In genomic region chr16:31638393-31638792, GRCm38 (mm10) we compare ENCODE assay signal across 9 mouse cellular contexts. TPM values are rescaled to one million over a fixed set of nuclear protein-coding genes. Genes with fewer than 3 reads are reported as not detected.
DNase-seq lines count a peak whose midpoint lies in the region; ATAC-seq and TF ChIP-seq lines count a peak whose summit lies in the region.
"Had no signal": no experiment of that assay in that cellular context is flagged by ENCODE, and none has a peak within 500 bp of the region (broad histone marks: within the 10 kb centered on the region; RNA-seq: fewer than 3 reads in every experiment).

No protein-coding gene starts in this region.

- no peak overlapping the region for H3K27ac ChIP-seq in embryonic facial prominence, embryonic 11.5 days (replicated peaks; ENCODE audit: low read depth, low read length)
- H3K27ac ChIP-seq in kidney, embryonic 14.5 days (ENCODE audit: low read depth, low read length): no peak overlapping the region
- H3K27ac ChIP-seq in forebrain, postnatal 0 days (ENCODE audit: low read depth, low read length): no peak overlapping the region
- H3K27ac ChIP-seq: liver, embryonic 12.5 days had no signal

- ATAC-seq in embryonic facial prominence, embryonic 11.5 days (replicated peaks; ENCODE audit: insufficient number of reproducible peaks, low FRiP score, low TSS enrichment, low read depth): 0 out of 2 replicates have a peak, but pooled peaks have one; percentile 29
- no peak for ATAC-seq in kidney, embryonic 14.5 days (ENCODE audit: low FRiP score, low TSS enrichment)
- ATAC-seq in megakaryocyte-erythroid progenitor cell, adult 5-6 weeks (replicated peaks; ENCODE audit: low FRiP score, low TSS enrichment, poor library complexity, severe bottlenecking): no peak
- no peak for ATAC-seq in forebrain, postnatal 0 days
- ATAC-seq: liver, embryonic 12.5 days had no signal

- no peak for TF ChIP-seq CTCF in forebrain, postnatal 0 days (IDR thresholded peaks at IDR 0.05; ENCODE audit: low read depth)

- peak; percentile 20 for DNase-seq in layer of hippocampus, adult 9-11 months
- no peak for DNase-seq in layer of hippocampus, postnatal 10 days (ENCODE audit: low spot score in 2 of 2)
- DNase-seq in embryonic facial prominence, embryonic 11.5 days (ENCODE audit: low spot score): peak; percentile 43
- peak; percentile 44 for DNase-seq in mesoderm, embryonic 11.5 days (ENCODE audit: low read depth, low spot score)
- DNase-seq in layer of hippocampus, adult 8-10 months (ENCODE audit: low spot score in 2 of 2): no peak
- DNase-seq in forebrain, postnatal 0 days: no peak

- H3K4me1 ChIP-seq in embryonic facial prominence, embryonic 11.5 days (ENCODE audit: control insufficient read depth, insufficient read depth, low read length): no peaks in the 10 kb centered on the region
- peaks cover 4% of the 10 kb centered on the region; the same call in 1 of the 2 replicates for H3K4me1 ChIP-seq in kidney, embryonic 14.5 days (ENCODE audit: control insufficient read depth, insufficient read depth, low read length)
- H3K4me1 ChIP-seq in forebrain, postnatal 0 days (ENCODE audit: insufficient read depth): no peaks in the 10 kb centered on the region
- H3K4me1 ChIP-seq: liver, embryonic 12.5 days had no signal

- H3K36me3 ChIP-seq in embryonic facial prominence, embryonic 11.5 days (replicated peaks; ENCODE audit: control insufficient read depth, insufficient read depth, low read depth, low read length): no peaks in the 10 kb centered on the region
- no peaks in the 10 kb centered on the region for H3K36me3 ChIP-seq in kidney, embryonic 14.5 days (ENCODE audit: control insufficient read depth, insufficient read depth, low read length)
- no peaks in the 10 kb centered on the region for H3K36me3 ChIP-seq in forebrain, postnatal 0 days (ENCODE audit: insufficient read depth)
- H3K36me3 ChIP-seq: liver, embryonic 12.5 days had no signal

- no peak overlapping the region for H3K9ac ChIP-seq in embryonic facial prominence, embryonic 11.5 days (replicated peaks; ENCODE audit: low read length)
- H3K9ac ChIP-seq in kidney, embryonic 14.5 days (ENCODE audit: low read depth, low read length): no peak overlapping the region
- no peak overlapping the region for H3K9ac ChIP-seq in forebrain, postnatal 0 days
- H3K9ac ChIP-seq: liver, embryonic 12.5 days had no signal

- H3K27me3 ChIP-seq in embryonic facial prominence, embryonic 11.5 days (ENCODE audit: control insufficient read depth, insufficient read depth, low read length): no peaks in the 10 kb centered on the region
- H3K27me3 ChIP-seq in kidney, embryonic 14.5 days (ENCODE audit: control insufficient read depth, insufficient read depth, low read length): no peaks in the 10 kb centered on the region
- H3K27me3 ChIP-seq in forebrain, postnatal 0 days (ENCODE audit: insufficient read depth, low read length): no peaks in the 10 kb centered on the region
- H3K27me3 ChIP-seq: liver, embryonic 12.5 days had no signal

- 45% methylated on average over 7 of the region's 7 CpGs for WGBS in embryonic facial prominence, embryonic 11.5 days
- 34% methylated on average over 7 of the region's 7 CpGs for WGBS in kidney, embryonic 14.5 days
- WGBS in forebrain, postnatal 0 days: 62% methylated on average over 7 of the region's 7 CpGs

- H3K4me2 ChIP-seq in embryonic facial prominence, embryonic 11.5 days (ENCODE audit: low read depth, low read length): no peak overlapping the region
- H3K4me2 ChIP-seq in kidney, embryonic 14.5 days (replicated peaks; ENCODE audit: low read depth, low read length): peak overlapping the region; percentile 5; the same call in 1 of the 2 replicates
- no peak overlapping the region for H3K4me2 ChIP-seq in forebrain, postnatal 0 days (ENCODE audit: low read depth)
- H3K4me2 ChIP-seq: liver, embryonic 12.5 days had no signal

- H3K9me3 ChIP-seq in embryonic facial prominence, embryonic 11.5 days (replicated peaks; ENCODE audit: control insufficient read depth, low read length): no peaks in the 10 kb centered on the region
- H3K9me3 ChIP-seq in kidney, embryonic 14.5 days (ENCODE audit: control insufficient read depth, low read length): no peaks in the 10 kb centered on the region
- H3K9me3 ChIP-seq in forebrain, postnatal 0 days (ENCODE audit: low read length): no peaks in the 10 kb centered on the region
- H3K9me3 ChIP-seq: liver, embryonic 12.5 days had no signal

- H3K4me3 ChIP-seq in embryonic facial prominence, embryonic 11.5 days (ENCODE audit: low read depth, low read length): no peak overlapping the region
- no peak overlapping the region for H3K4me3 ChIP-seq in kidney, embryonic 14.5 days (ENCODE audit: low read length)
- H3K4me3 ChIP-seq in forebrain, postnatal 0 days (ENCODE audit: low read depth, low read length): no peak overlapping the region
- H3K4me3 ChIP-seq: liver, embryonic 12.5 days had no signal

RNA-seq across cellular contexts. Expression of gene Dlg1, which starts 24.9 kb away (rescaled TPM):
- 10 to 100 TPM; 49.9 to 59.7 TPM for total RNA-seq in layer of hippocampus, postnatal 10 days (2021)
- 29.0 and 31.1 TPM in 2 replicates for polyA plus RNA-seq in embryonic facial prominence, embryonic 11.5 days (2014; fragmentation: Nextera tagmentation; extraction: Ambion mirVana)
- 29.1 and 35.4 TPM in 2 replicates for polyA plus RNA-seq in kidney, embryonic 14.5 days (2014; fragmentation: Nextera tagmentation; extraction: Ambion mirVana)
- 45.4 and 47.2 TPM in 2 replicates for total RNA-seq in megakaryocyte-erythroid progenitor cell, adult 5-6 weeks (2014; fragmentation: Nextera tagmentation)
- 46.5 and 52.3 TPM in 2 replicates for total RNA-seq in megakaryocyte-erythroid progenitor cell, adult 5-6 weeks (2017)
- total RNA-seq in layer of hippocampus, adult 8-10 months (2022): 100 to 1,000 TPM in 2 of 4 experiments, 10 to 100 TPM in 2; 93.5 to 109 (median 101) TPM
- 27.7 and 37.7 TPM in 2 replicates for total RNA-seq in forebrain, postnatal 0 days (2014; rRNA removed)
- 6.6 and 11.3 TPM in 2 replicates for polyA plus RNA-seq in forebrain, postnatal 0 days (2015; fragmentation: Nextera tagmentation; extraction: Ambion mirVana)

Comparison
In these comparisons a context has a peak if more than half of its experiments do, and no peak if none do; other contexts are left out.
1. DNase-seq: peak in layer of hippocampus, adult 9-11 months (single experiment), embryonic facial prominence, embryonic 11.5 days (single experiment) and mesoderm, embryonic 11.5 days (single experiment); none in layer of hippocampus, postnatal 10 days (0 of 2), layer of hippocampus, adult 8-10 months (0 of 2) and forebrain, postnatal 0 days (single experiment).